20 mouse cellular contexts compared by ENCODE assay signal in the genomic region with DNA sequence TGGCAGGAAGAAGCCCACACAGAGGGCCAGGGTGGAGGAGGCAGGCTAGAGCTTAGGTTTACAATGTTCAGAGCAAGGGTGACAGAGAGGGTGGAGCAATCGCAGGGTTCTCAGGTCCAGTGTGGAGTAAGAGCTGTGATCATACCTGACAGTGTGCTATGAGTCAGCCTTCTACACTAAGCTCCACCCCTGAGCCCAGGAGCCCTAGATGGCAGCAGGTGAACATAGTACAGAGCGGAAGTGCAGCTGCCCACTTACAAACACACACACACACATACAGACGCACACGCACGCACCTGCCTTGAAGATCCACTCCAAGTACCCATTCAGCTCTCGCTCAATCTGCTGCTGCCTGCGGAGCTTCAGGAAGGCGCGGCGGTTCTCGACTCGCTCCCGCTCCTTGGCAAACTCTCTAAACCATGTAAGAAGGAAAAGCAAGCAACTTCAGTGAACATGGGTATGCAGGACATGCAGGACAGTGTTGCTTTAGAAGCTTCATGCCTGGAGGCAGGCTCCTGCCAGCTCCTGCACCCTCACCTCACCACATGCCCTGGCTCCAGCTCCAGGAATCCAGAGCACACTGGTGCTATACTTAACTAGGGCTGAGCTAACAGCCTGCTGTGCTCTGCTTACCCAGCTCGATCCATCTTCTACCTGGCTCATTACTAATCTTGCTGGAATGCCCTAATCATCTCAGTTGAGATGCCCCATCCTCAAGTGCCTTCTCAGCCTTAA. TPM values are rescaled to one million over a fixed set of nuclear protein-coding genes. Genes with fewer than 3 reads are reported as not detected.
DNase-seq lines count a peak whose midpoint lies in the region; ATAC-seq lines count a peak whose summit lies in the region.
"Had no signal": no experiment of that assay in that cellular context is flagged by ENCODE, and none has a peak within 500 bp of the region (broad histone marks: within the 10 kb centered on the region; RNA-seq: fewer than 3 reads in every experiment).

No protein-coding gene starts in this region.

- H3K27ac ChIP-seq in hindbrain, embryonic 16.5 days (ENCODE audit: low read depth, low read length), result no peak overlapping the region
- H3K27ac ChIP-seq in hindbrain, embryonic 11.5 days (ENCODE audit: low read depth, low read length), result no peak overlapping the region
- H3K27ac ChIP-seq in intestine, embryonic 14.5 days (ENCODE audit: low read depth), result no peak overlapping the region
- H3K27ac ChIP-seq in lung, embryonic 16.5 days (ENCODE audit: low read length), result 0 out of 2 replicates have a peak overlapping the region, but pooled peaks have one; percentile 39
- H3K27ac ChIP-seq in stomach, embryonic 16.5 days (ENCODE audit: low read length), result no peak overlapping the region
- H3K27ac ChIP-seq: forebrain, embryonic 13.5 days; heart, adult 2 months; kidney, embryonic 15.5 days; layer of hippocampus, adult 2 months; left cerebral cortex, adult 2 months; limb, embryonic 15.5 days; neural tube, embryonic 12.5 days had no signal

- no peak overlapping the region for H3K9ac ChIP-seq in hindbrain, embryonic 16.5 days (ENCODE audit: low read depth, low read length)
- H3K9ac ChIP-seq in hindbrain, embryonic 11.5 days (ENCODE audit: low read depth, low read length), result no peak overlapping the region
- H3K9ac ChIP-seq in intestine, embryonic 14.5 days (ENCODE audit: low read length), result no peak overlapping the region
- no peak overlapping the region for H3K9ac ChIP-seq in lung, embryonic 16.5 days (ENCODE audit: low read length)
- no peak overlapping the region for H3K9ac ChIP-seq in stomach, embryonic 16.5 days (ENCODE audit: low read length)
- H3K9ac ChIP-seq: forebrain, embryonic 13.5 days; kidney, embryonic 15.5 days; limb, embryonic 15.5 days; neural tube, embryonic 12.5 days had no signal

- H3K9me3 ChIP-seq in hindbrain, embryonic 16.5 days (ENCODE audit: control insufficient read depth, low read length), result no peaks in the 10 kb centered on the region
- no peaks in the 10 kb centered on the region for H3K9me3 ChIP-seq in hindbrain, embryonic 11.5 days (ENCODE audit: control insufficient read depth, low read length)
- no peaks in the 10 kb centered on the region for H3K9me3 ChIP-seq in intestine, embryonic 14.5 days (ENCODE audit: control insufficient read depth, low read length)
- H3K9me3 ChIP-seq in lung, embryonic 16.5 days (ENCODE audit: control insufficient read depth, low read length), result no peaks in the 10 kb centered on the region
- H3K9me3 ChIP-seq in stomach, embryonic 16.5 days (replicated peaks; ENCODE audit: control insufficient read depth, low read length), result no peaks in the 10 kb centered on the region
- H3K9me3 ChIP-seq: forebrain, embryonic 13.5 days; kidney, embryonic 15.5 days; limb, embryonic 15.5 days; neural tube, embryonic 12.5 days had no signal

- peaks cover 31% of the 10 kb centered on the region for H3K36me3 ChIP-seq in hindbrain, embryonic 16.5 days (ENCODE audit: control insufficient read depth, insufficient read depth, low read length)
- H3K36me3 ChIP-seq in hindbrain, embryonic 11.5 days (ENCODE audit: control insufficient read depth, insufficient read depth, low read length), result no peaks in the 10 kb centered on the region
- H3K36me3 ChIP-seq in intestine, embryonic 14.5 days (ENCODE audit: control insufficient read depth, insufficient read depth, low read length), result no peaks in the 10 kb centered on the region
- H3K36me3 ChIP-seq in lung, embryonic 16.5 days (ENCODE audit: control insufficient read depth, insufficient read depth, low read length), result no peaks in the 10 kb centered on the region
- no peaks in the 10 kb centered on the region for H3K36me3 ChIP-seq in stomach, embryonic 16.5 days (ENCODE audit: control insufficient read depth, insufficient read depth, low read length)
- H3K36me3 ChIP-seq: kidney, embryonic 15.5 days; limb, embryonic 15.5 days had no signal

- 97% methylated on average over 14 of the region's 14 CpGs for WGBS in hindbrain, embryonic 16.5 days
- 96% methylated on average over 14 of the region's 14 CpGs for WGBS in hindbrain, embryonic 11.5 days
- 93% methylated on average over 14 of the region's 14 CpGs for WGBS in intestine, embryonic 14.5 days
- WGBS in lung, embryonic 16.5 days, result 61% methylated on average over 14 of the region's 14 CpGs
- WGBS in stomach, embryonic 16.5 days, result 86% methylated on average over 14 of the region's 14 CpGs

- ATAC-seq in hindbrain, embryonic 16.5 days, result peak; percentile 37; the same call in 1 of the 2 replicates
- ATAC-seq in hindbrain, embryonic 11.5 days (ENCODE audit: low FRiP score), result no peak
- 0 out of 2 replicates have a peak, but pooled peaks have one; percentile 47 for ATAC-seq in intestine, embryonic 14.5 days (replicated peaks; ENCODE audit: low FRiP score, low TSS enrichment, low read depth)
- peak; percentile 91 for ATAC-seq in lung, embryonic 16.5 days (ENCODE audit: low read depth)
- peak; percentile 86 for ATAC-seq in stomach, embryonic 16.5 days (ENCODE audit: insufficient read depth, low FRiP score)
- ATAC-seq: forebrain, embryonic 13.5 days; midbrain, embryonic 16.5 days had no signal

- intact Hi-C loops in left cerebral cortex, postnatal 10 days (cut with DNase I), result no loop called here

- H3K27me3 ChIP-seq in hindbrain, embryonic 16.5 days (replicated peaks; ENCODE audit: control insufficient read depth, insufficient read depth, low read length), result no peaks in the 10 kb centered on the region
- no peaks in the 10 kb centered on the region for H3K27me3 ChIP-seq in hindbrain, embryonic 11.5 days (ENCODE audit: control insufficient read depth, insufficient read depth, low read length)
- no peaks in the 10 kb centered on the region for H3K27me3 ChIP-seq in intestine, embryonic 14.5 days (replicated peaks; ENCODE audit: control insufficient read depth, insufficient read depth, low read length)
- no peaks in the 10 kb centered on the region for H3K27me3 ChIP-seq in lung, embryonic 16.5 days (ENCODE audit: control insufficient read depth, insufficient read depth, low read depth, low read length)
- no peaks in the 10 kb centered on the region for H3K27me3 ChIP-seq in stomach, embryonic 16.5 days (ENCODE audit: control insufficient read depth, insufficient read depth, low read length)
- H3K27me3 ChIP-seq: forebrain, embryonic 13.5 days; kidney, embryonic 15.5 days; limb, embryonic 15.5 days; neural tube, embryonic 12.5 days had no signal

- H3K4me1 ChIP-seq in hindbrain, embryonic 16.5 days (ENCODE audit: control insufficient read depth, insufficient read depth, low read depth, low read length), result no peaks in the 10 kb centered on the region
- H3K4me1 ChIP-seq in hindbrain, embryonic 11.5 days (replicated peaks; ENCODE audit: control insufficient read depth, insufficient read depth, low read length), result no peaks in the 10 kb centered on the region
- no peaks in the 10 kb centered on the region for H3K4me1 ChIP-seq in intestine, embryonic 14.5 days (replicated peaks; ENCODE audit: control insufficient read depth, insufficient read depth, low read length)
- H3K4me1 ChIP-seq in lung, embryonic 16.5 days (replicated peaks; ENCODE audit: control insufficient read depth, insufficient read depth, low read length), result no peaks in the 10 kb centered on the region
- no peaks in the 10 kb centered on the region for H3K4me1 ChIP-seq in stomach, embryonic 16.5 days (ENCODE audit: control insufficient read depth, insufficient read depth, low read length)
- H3K4me1 ChIP-seq: forebrain, embryonic 13.5 days; kidney, embryonic 15.5 days; limb, embryonic 15.5 days; neural tube, embryonic 12.5 days had no signal

- H3K4me3 ChIP-seq in hindbrain, embryonic 16.5 days (ENCODE audit: low read length), result no peak overlapping the region
- H3K4me3 ChIP-seq in hindbrain, embryonic 11.5 days (ENCODE audit: low read depth, low read length), result no peak overlapping the region
- no peak overlapping the region for H3K4me3 ChIP-seq in intestine, embryonic 14.5 days (ENCODE audit: low read depth, low read length)
- peak overlapping the region; percentile 3; the same call in 1 of the 2 replicates for H3K4me3 ChIP-seq in lung, embryonic 16.5 days (ENCODE audit: low read length)
- no peak overlapping the region for H3K4me3 ChIP-seq in stomach, embryonic 16.5 days (replicated peaks; ENCODE audit: low read length)
- H3K4me3 ChIP-seq: forebrain, embryonic 13.5 days; heart, adult 2 months; kidney, embryonic 15.5 days; layer of hippocampus, adult 2 months; left cerebral cortex, adult 2 months; limb, embryonic 15.5 days; neural tube, embryonic 12.5 days had no signal

- DNase-seq in hindbrain, embryonic 11.5 days (ENCODE audit: low spot score), result no peak
- peak; percentile 49 for DNase-seq in intestine, embryonic 14.5 days (ENCODE audit: low spot score)
- DNase-seq in gastrocnemius, postnatal 25 days, result no peak
- no peak for DNase-seq in left cerebral cortex, postnatal 10 days (ENCODE audit: extremely low spot score in 1 of 2, low spot score in 2 of 2)
- DNase-seq: cerebellum, adult 18-20 months; heart, adult 2 months; heart, postnatal 14 days; right cerebral cortex, postnatal 4 days; thymus, postnatal 25 days had no signal

- H3K4me2 ChIP-seq in hindbrain, embryonic 16.5 days (ENCODE audit: low read length), result no peak overlapping the region
- H3K4me2 ChIP-seq in hindbrain, embryonic 11.5 days (replicated peaks; ENCODE audit: low read depth, low read length), result no peak overlapping the region
- no peak overlapping the region for H3K4me2 ChIP-seq in intestine, embryonic 14.5 days (ENCODE audit: low read length)
- H3K4me2 ChIP-seq in lung, embryonic 16.5 days (ENCODE audit: low read depth, low read length), result peak overlapping the region; percentile 23; the same call in 1 of the 2 replicates
- no peak overlapping the region for H3K4me2 ChIP-seq in stomach, embryonic 16.5 days (ENCODE audit: low read depth, low read length)
- H3K4me2 ChIP-seq: forebrain, embryonic 13.5 days; kidney, embryonic 15.5 days; limb, embryonic 15.5 days; neural tube, embryonic 12.5 days had no signal

RNA-seq across cellular contexts. Expression of a gene that starts 43.1 kb away (rescaled TPM):
- 15.9 and 16.6 TPM in 2 replicates for polyA plus RNA-seq in hindbrain, embryonic 16.5 days (2015; fragmentation: Nextera tagmentation; extraction: Ambion mirVana)
- polyA plus RNA-seq in hindbrain, embryonic 11.5 days (2014; fragmentation: Nextera tagmentation; extraction: Ambion mirVana), result 2.8 and 4.8 TPM in 2 replicates
- 0.91 and 1.0 TPM in 2 replicates for polyA plus RNA-seq in intestine, embryonic 14.5 days (2014; fragmentation: Nextera tagmentation; extraction: Ambion mirVana)
- polyA plus RNA-seq in lung, embryonic 16.5 days (2015; fragmentation: Nextera tagmentation; extraction: Ambion mirVana), result 0.11 and 0.31 TPM in 2 replicates
- polyA plus RNA-seq in stomach, embryonic 16.5 days (2015; fragmentation: Nextera tagmentation; extraction: Ambion mirVana), result 0.90 and 0.99 TPM in 2 replicates
- under 1 TPM; 0.03 to 0.05 TPM for total RNA-seq in gastrocnemius, postnatal 25 days (2021)
- 100 to 1,000 TPM; 123 to 128 TPM for total RNA-seq in left cerebral cortex, postnatal 10 days (2021)
- total RNA-seq: common myeloid progenitor, adult 5-6 weeks had no signal
